In the genomic region with DNA sequence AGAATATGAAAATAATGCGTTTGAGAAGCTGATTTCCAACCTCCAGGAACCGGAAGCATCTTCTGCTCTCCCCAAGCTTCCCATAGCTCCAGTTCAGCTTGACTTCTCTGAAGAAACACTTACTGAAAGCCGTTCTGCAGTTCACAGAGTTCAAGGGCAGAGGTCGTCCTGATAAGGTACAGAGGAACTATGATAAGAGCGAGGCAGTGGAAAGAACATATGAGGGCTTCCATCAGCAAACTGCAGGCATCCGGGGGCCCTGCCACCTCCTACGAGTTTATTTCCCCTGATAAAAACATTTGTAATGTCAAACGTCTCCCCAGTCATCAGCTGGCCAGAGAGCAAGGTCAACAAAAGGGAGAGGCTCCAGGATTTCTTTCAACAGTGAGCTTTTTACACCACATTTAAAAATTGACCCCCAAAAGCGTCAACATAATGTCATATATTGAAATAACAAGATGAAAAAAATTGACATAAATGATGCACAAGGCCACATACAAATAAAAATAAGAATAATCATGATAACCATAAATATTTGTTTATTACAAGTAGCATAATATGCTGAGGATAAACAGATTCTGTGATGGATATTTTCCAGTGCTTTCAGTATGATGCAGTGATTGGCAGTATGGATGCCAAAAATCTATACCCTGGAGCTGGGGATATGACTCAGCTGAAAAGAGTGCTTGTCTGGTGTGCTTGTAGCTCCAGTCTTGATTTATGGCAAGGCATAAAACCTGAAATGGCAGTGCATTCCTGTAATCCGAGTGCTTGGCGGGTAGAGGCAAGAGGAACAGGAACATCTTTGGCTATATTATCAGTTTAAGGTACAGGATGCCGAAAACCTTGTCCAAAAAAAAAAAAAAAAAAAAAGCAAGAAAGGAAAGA, we compare ENCODE assay signal across 13 mouse cellular contexts. TPM values are rescaled to one million over a fixed set of nuclear protein-coding genes. Genes with fewer than 3 reads are reported as not detected.
A peak's percentile ranks its signal among the peaks of the same experiment; 100 is the strongest.
DNase-seq lines count a peak whose midpoint lies in the region; ATAC-seq lines count a peak whose summit lies in the region.
"Had no signal": no experiment of that assay in that cellular context is flagged by ENCODE, and none has a peak within 500 bp of the region (broad histone marks: within the 10 kb centered on the region; RNA-seq: fewer than 3 reads in every experiment).

No protein-coding gene starts in this region.

- H3K9me3 ChIP-seq in heart, embryonic 16.5 days (replicated peaks; ENCODE audit: control insufficient read depth, low read length): no peaks in the 10 kb centered on the region
- H3K9me3 ChIP-seq in midbrain, embryonic 11.5 days (ENCODE audit: control insufficient read depth, low read length): no peaks in the 10 kb centered on the region

- peak; percentile 95 for DNase-seq in heart, adult 11 months
- DNase-seq in heart, postnatal 14 days: no peak
- DNase-seq in adrenal gland, postnatal 14 days: peak; percentile 23
- peak; percentile 45 for DNase-seq in mesoderm, embryonic 11.5 days (ENCODE audit: low read depth, low spot score)
- DNase-seq in ovary, postnatal 10 days (ENCODE audit: low spot score): no peak
- DNase-seq in midbrain, embryonic 11.5 days (ENCODE audit: low spot score, missing footprints): no peak
- DNase-seq: kidney, postnatal 36 days had no signal

- H3K27me3 ChIP-seq in heart, embryonic 16.5 days (ENCODE audit: control insufficient read depth, insufficient read depth, low read length): no peaks in the 10 kb centered on the region
- H3K27me3 ChIP-seq in midbrain, embryonic 11.5 days (ENCODE audit: control insufficient read depth, insufficient read depth, low read length): no peaks in the 10 kb centered on the region

- no peak overlapping the region for H3K4me2 ChIP-seq in heart, embryonic 16.5 days (ENCODE audit: low read depth, low read length)
- no peak overlapping the region for H3K4me2 ChIP-seq in midbrain, embryonic 11.5 days

- no peak overlapping the region for H3K4me3 ChIP-seq in heart, embryonic 16.5 days (ENCODE audit: low read length)
- H3K4me3 ChIP-seq in midbrain, embryonic 11.5 days (ENCODE audit: low read depth, low read length): no peak overlapping the region

- H3K4me1 ChIP-seq in heart, embryonic 16.5 days (ENCODE audit: control insufficient read depth, insufficient read depth, low read length): peaks cover 18% of the 10 kb centered on the region
- no peaks in the 10 kb centered on the region for H3K4me1 ChIP-seq in midbrain, embryonic 11.5 days (ENCODE audit: control insufficient read depth, insufficient read depth, low read length)

- no peak overlapping the region for H3K9ac ChIP-seq in heart, embryonic 16.5 days (ENCODE audit: low read length)
- no peak overlapping the region for H3K9ac ChIP-seq in midbrain, embryonic 11.5 days (ENCODE audit: low read length)

- peak; percentile 74 for ATAC-seq in heart, embryonic 16.5 days (replicated peaks; ENCODE audit: extremely low read depth, insufficient read depth, low FRiP score)
- ATAC-seq in midbrain, embryonic 11.5 days (ENCODE audit: low FRiP score): no peak
- ATAC-seq in granulocyte monocyte progenitor cell, adult 5-6 weeks (replicated peaks; ENCODE audit: poor library complexity, severe bottlenecking): no peak
- ATAC-seq: hindbrain, postnatal 0 days; lung, postnatal 0 days had no signal

- H3K36me3 ChIP-seq in heart, embryonic 16.5 days (ENCODE audit: control insufficient read depth, insufficient read depth): no peaks in the 10 kb centered on the region
- H3K36me3 ChIP-seq in midbrain, embryonic 11.5 days (ENCODE audit: control insufficient read depth, insufficient read depth, low read length): no peaks in the 10 kb centered on the region

- WGBS in heart, embryonic 16.5 days: 34% methylated on average over 12 of the region's 12 CpGs
- WGBS in midbrain, embryonic 11.5 days: 87% methylated on average over 12 of the region's 12 CpGs

- intact Hi-C loops in heart, postnatal 14 days (cut with DNase I): no loop called here

- H3K27ac ChIP-seq in heart, embryonic 16.5 days (ENCODE audit: low read length): no peak overlapping the region
- no peak overlapping the region for H3K27ac ChIP-seq in midbrain, embryonic 11.5 days (ENCODE audit: low read depth, low read length)
- H3K27ac ChIP-seq: hindbrain, postnatal 0 days had no signal

RNA-seq across cellular contexts. Expression of a gene that starts 11.3 kb away (rescaled TPM):
- total RNA-seq in heart, postnatal 14 days (2021): not detected
- not detected in 2 replicates for total RNA-seq in adrenal gland, postnatal 14 days (2021)
- polyA plus RNA-seq in heart, embryonic 16.5 days (2015; fragmentation: Nextera tagmentation; extraction: Ambion mirVana): 0.30 TPM in 1 of 2 replicates, not detected in the other
- 0.16 and 0.25 TPM in 2 replicates for polyA plus RNA-seq in midbrain, embryonic 11.5 days (2014; fragmentation: Nextera tagmentation; extraction: Ambion mirVana)
- total RNA-seq in granulocyte monocyte progenitor cell, adult 5-6 weeks (2014; fragmentation: Nextera tagmentation): not detected in 2 replicates
- not detected in 2 replicates for total RNA-seq in granulocyte monocyte progenitor cell, adult 5-6 weeks (2017)
- total RNA-seq: gastrocnemius, adult 8-10 months had no signal

RNA-seq across cellular contexts. Expression of a gene that starts 13.1 kb away (rescaled TPM):
- total RNA-seq in heart, postnatal 14 days (2021): 1 to 10 TPM; 5.1 to 7.2 TPM
- 23.3 and 26.2 TPM in 2 replicates for total RNA-seq in adrenal gland, postnatal 14 days (2021)
- 12.1 and 17.4 TPM in 2 replicates for polyA plus RNA-seq in heart, embryonic 16.5 days (2015; fragmentation: Nextera tagmentation; extraction: Ambion mirVana)
- polyA plus RNA-seq in midbrain, embryonic 11.5 days (2014; fragmentation: Nextera tagmentation; extraction: Ambion mirVana): 3.7 and 4.0 TPM in 2 replicates
- total RNA-seq in granulocyte monocyte progenitor cell, adult 5-6 weeks (2014; fragmentation: Nextera tagmentation): 1.3 TPM in 1 of 2 replicates, not detected in the other
- total RNA-seq in granulocyte monocyte progenitor cell, adult 5-6 weeks (2017): 0.13 and 2.4 TPM in 2 replicates

RNA-seq across cellular contexts. Expression of a gene that starts 52.1 kb away (rescaled TPM):
- not detected for total RNA-seq in heart, postnatal 14 days (2021)
- 0.15 TPM in 1 of 2 replicates, not detected in the other for total RNA-seq in adrenal gland, postnatal 14 days (2021)
- polyA plus RNA-seq in heart, embryonic 16.5 days (2015; fragmentation: Nextera tagmentation; extraction: Ambion mirVana): 1.2 TPM in 1 of 2 replicates, not detected in the other
- 0.14 TPM in 1 of 2 replicates, not detected in the other for polyA plus RNA-seq in midbrain, embryonic 11.5 days (2014; fragmentation: Nextera tagmentation; extraction: Ambion mirVana)
- total RNA-seq in granulocyte monocyte progenitor cell, adult 5-6 weeks (2014; fragmentation: Nextera tagmentation): not detected in 2 replicates
- total RNA-seq in granulocyte monocyte progenitor cell, adult 5-6 weeks (2017): not detected in 2 replicates
- total RNA-seq: gastrocnemius, adult 8-10 months; hindbrain, postnatal 0 days; left cerebral cortex, postnatal 25 days had no signal
- polyA plus RNA-seq: lung, postnatal 0 days had no signal

Comparison
In these comparisons a context has a peak if more than half of its experiments do, and no peak if none do; other contexts are left out.
1. DNase-seq: peak in heart, adult 11 months (single experiment), adrenal gland, postnatal 14 days (single experiment) and mesoderm, embryonic 11.5 days (single experiment); none in heart, postnatal 14 days (0 of 2), ovary, postnatal 10 days (single experiment) and midbrain, embryonic 11.5 days (single experiment).